Mouse (Mus musculus) small intestine, adult 10 weeks (tissue): Measurements from ENCODE around the gene Spryd3. TPM values are rescaled to one million over a fixed set of nuclear protein-coding genes. Genes with fewer than 3 reads are reported as not detected.

Source experiments
- polyA plus RNA-seq: library from polyadenylated mRNA; stranded (reverse); fragments of 350-450 nt; fragmentation: Illumina TruSeq; extraction: RNeasy Lipid Tissue Mini Kit (QIAGEN cat#74804); gene quantifications from one replicate; pipeline ENCODE4 v1.2.3, GENCODE M21; 2014; ENCODE audit warnings: low replicate concordance

Gene Spryd3
- polyA plus RNA-seq: 0.30 TPM

DNA sequence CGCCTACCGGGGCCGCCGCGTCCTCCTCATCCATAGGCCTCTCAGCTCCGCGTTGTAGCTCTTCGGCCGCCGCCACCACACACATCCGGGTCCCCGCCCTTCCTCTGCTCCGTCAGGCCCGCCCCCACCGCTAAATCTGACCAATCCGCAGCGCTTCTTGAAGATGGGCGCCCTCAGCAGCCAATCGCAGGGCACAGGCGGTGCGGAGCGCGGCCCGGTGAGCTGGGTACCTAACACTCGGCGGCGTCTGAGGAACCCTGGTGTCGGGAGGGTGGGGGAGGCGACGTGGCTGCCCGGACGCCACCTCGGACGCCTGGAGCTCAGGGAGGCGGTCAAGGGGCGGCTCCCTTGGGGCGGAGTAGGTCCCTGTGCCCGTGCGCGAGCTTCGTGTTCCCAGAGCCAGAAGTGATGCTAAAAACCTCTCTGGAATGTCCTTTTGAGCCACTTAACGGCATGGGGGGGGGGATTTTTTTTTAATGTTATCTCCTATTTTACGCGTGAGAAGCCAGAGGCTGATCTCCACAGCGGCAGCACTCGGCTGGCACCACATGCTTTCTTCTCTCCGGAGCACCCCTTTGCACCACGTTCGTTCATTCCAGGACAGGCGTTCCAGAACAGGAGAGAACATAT is at the start of gene Spryd3:
Gene Spryd3 (minus strand): TSS at position 106 of the 630 bp plus-strand sequence.

DNA sequence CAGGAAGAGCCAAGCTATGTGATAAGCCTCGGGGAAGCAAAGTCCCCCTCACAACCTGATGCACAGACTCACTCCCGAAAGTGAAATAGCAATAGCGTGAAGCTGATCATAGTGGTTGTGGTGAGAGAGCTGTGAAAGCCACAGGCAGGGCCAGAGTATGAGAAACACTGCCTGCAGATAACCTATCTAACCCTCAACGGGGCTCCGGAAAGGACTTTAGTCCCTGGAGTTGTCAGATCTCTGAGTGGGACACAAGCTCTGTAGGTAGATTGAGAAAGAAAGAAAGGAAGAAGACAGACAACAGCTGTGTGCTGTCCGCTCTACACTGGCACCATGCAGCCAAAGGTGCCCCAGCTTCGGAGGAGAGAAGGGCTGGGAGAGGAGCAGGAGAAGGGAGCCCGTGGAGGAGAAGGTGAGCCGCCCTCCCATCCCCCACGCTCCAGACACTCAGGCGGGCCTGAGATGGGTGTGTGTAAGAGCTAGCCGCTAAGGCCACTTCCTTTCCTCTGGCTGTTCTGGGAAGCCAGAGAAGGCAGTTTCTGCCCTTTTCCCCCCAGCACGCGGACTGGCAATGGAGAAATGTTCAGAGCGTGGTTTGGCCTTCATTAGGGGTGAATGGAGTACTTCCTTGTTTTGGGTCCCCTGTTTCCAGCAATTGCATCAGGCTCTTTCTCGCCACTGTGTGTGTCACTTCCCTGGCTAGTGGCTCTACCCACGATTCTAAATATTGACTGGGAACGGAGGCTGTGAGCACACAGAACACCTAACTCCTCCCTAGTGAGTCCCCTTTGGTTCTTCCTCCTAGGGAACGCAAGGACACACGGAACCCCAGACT is 14.5 kb upstream of the Spryd3 start, which contains the start of gene Soat2:
Gene Soat2 (plus strand): TSS at position 226 of the 835 bp plus-strand sequence.

DNA sequence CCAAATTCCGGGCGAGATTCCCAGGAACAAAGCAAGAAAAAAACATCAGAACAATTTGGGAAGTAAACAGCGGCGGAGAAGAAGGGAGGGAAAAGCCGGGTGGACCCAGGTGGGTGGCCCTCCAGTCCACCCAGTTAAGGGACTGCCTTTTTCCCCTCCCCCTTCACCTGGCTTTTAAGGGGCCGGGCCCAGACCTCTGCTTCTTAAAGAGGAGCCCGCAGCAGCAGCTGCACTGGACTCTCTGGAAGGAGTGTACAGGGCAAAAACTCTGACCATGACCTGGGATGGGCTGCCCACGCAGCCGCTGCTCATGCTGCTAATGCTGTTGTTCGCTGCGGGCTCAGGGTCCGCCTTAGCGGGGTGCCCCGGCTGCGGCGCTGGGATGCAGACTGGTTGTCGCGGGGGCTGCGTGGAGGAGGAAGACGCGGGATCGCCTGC is 8.3 kb upstream of the Spryd3 start, which contains the start of gene Igfbp6:
Gene Igfbp6 (plus strand): TSS at position 89 of the 438 bp plus-strand sequence.

DNA sequence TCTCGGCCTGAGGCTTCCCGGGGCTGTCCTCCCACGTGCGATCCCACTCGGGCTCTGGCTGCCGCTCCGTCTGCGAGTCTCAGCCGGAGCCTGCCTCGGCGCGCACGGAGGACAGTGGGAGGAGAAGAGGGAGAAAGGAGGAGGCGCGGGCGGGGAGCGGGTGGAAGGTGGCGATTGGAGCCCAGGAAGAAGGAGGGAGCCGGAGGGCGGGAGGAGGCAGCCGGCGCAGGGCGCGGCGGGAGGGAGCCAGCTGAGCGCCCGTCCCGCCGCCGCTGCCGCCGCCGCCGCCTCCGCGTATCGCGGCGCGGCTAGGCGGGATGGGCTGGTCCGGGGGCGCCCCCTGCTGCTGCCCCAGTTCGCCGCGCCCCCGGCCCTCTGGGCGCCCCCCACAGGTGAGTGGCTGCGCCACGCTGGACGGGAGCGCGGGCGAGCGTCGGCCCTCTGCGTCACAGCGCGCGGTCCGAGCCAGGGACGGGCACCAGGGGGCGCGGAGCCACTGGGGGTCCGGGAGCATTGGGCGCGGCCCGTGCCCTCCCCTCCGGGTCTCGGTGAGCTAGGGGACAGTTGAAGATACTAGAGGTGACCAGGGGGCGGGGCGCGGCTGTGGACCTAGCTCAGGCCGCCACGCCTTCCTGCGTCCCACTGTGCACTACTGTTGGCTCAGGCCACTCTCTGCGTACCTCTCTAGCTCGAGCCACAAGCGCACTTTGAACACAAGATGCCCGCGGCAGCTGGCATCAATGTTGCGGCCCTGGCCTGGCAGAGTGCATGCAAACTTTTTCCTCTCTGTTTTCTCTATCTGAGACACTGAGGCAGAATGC is 35.7 kb downstream of the Spryd3 start, which contains the start of gene Tns2:
Gene Tns2 (plus strand): TSS at position 253 of the 821 bp plus-strand sequence.

DNA sequence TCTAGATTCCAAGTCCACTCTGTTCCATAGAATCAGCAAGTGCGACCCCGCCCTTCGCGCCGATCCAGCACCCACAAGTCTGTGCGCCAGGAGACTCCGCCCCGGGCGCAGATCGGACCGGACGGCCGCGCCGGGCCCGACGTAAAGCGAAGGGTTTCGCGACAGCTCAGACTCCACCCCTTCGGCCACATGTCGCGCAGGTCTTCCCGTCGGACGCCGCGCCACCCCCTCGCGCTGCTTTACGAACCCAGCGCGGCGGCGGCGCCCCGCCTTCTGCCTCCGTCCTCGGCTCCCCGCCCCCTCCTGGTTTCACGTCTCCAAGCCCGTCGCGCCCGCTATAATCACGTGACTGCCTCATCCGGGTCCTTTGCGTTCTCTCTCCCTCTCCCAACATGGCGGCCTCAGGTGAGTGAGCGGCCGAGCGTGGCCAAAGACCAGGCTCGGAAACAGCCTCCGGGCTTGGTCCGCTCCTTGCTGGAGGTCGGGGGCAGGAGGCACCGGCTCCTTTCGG is 62.4 kb downstream of the Spryd3 start, which contains the start of gene Eif4b:
Gene Eif4b (plus strand): TSS at position 215 of the 511 bp plus-strand sequence.

Other genes with a start within 250 kb of the Spryd3 start
- not detected for gene Krt76, start 243.3 kb downstream of the Spryd3 start, polyA plus RNA-seq
- gene Krt4, start 211.5 kb downstream of the Spryd3 start, polyA plus RNA-seq: not detected
- not detected for gene Krt79, start 195.9 kb downstream of the Spryd3 start, polyA plus RNA-seq
- not detected for gene Krt78, start 181.9 kb downstream of the Spryd3 start, polyA plus RNA-seq
- 56.2 TPM for gene Krt8, start 131.8 kb downstream of the Spryd3 start, polyA plus RNA-seq
- 1.4 TPM for gene Krt18, start 108.1 kb downstream of the Spryd3 start, polyA plus RNA-seq
- gene Eif4b, start 62.5 kb downstream of the Spryd3 start, polyA plus RNA-seq: 159 TPM
- 6.5 TPM for gene Tns2, start 35.8 kb downstream of the Spryd3 start, polyA plus RNA-seq
- not detected for gene Igfbp6, start 8.1 kb upstream of the Spryd3 start, polyA plus RNA-seq
- 11.7 TPM for gene Soat2, start 14.3 kb upstream of the Spryd3 start, polyA plus RNA-seq
- gene Zfp740, start 67.0 kb upstream of the Spryd3 start, polyA plus RNA-seq: 17.0 TPM
- 6.3 TPM for gene Csad, start 68.5 kb upstream of the Spryd3 start, polyA plus RNA-seq
- gene Itgb7, start 95.7 kb upstream of the Spryd3 start, polyA plus RNA-seq: not detected
- gene Rarg, start 121.3 kb upstream of the Spryd3 start, polyA plus RNA-seq: 0.48 TPM
- not detected for gene Gm9918, start 134.3 kb upstream of the Spryd3 start, polyA plus RNA-seq
- 0.78 TPM for gene Mfsd5, start 143.2 kb upstream of the Spryd3 start, polyA plus RNA-seq
- gene Espl1, start 160.0 kb upstream of the Spryd3 start, polyA plus RNA-seq: 0.19 TPM
- gene Pfdn5, start 189.9 kb upstream of the Spryd3 start, polyA plus RNA-seq: 6.2 TPM
- 5.8 TPM for gene Myg1, start 195.5 kb upstream of the Spryd3 start, polyA plus RNA-seq
- gene Aaas, start 214.5 kb upstream of the Spryd3 start, polyA plus RNA-seq: 4.4 TPM
- gene Sp7, start 230.9 kb upstream of the Spryd3 start, polyA plus RNA-seq: not detected